Mouse (Mus musculus) hindbrain, embryonic 12.5 days (tissue): Measurements from ENCODE around the gene Wnt1. TPM values are rescaled to one million over a fixed set of nuclear protein-coding genes. Genes with fewer than 3 reads are reported as not detected.

Experiments used
- ATAC-seq: fragments of 200-750 bp; cut with Nextera tagmentation; 2 replicates; pipeline ENCODE4 v1.8.0; 2017; ENCODE audit warnings: moderate TSS enrichment; ENCODE audit not compliant: low FRiP score
- H3K27ac ChIP-seq: fragments of 300-500 bp; sonication (generic); 2 replicates; pipeline ENCODE4 v1.5.1; 2016; ENCODE audit warnings: mild to moderate bottlenecking
- H3K27me3 ChIP-seq: fragments of 300-500 bp; sonication (generic); 2 replicates; pipeline ENCODE4 v1.6.1; 2016; ENCODE audit warnings: mild to moderate bottlenecking
- H3K36me3 ChIP-seq: fragments of 300-500 bp; sonication (generic); 2 replicates; pipeline ENCODE4 v1.6.1; 2016; ENCODE audit warnings: mild to moderate bottlenecking
- H3K4me1 ChIP-seq: fragments of 300-500 bp; sonication (generic); 2 replicates; pipeline ENCODE4 v1.6.1; 2016
- H3K4me2 ChIP-seq: fragments of 300-500 bp; sonication (generic); replicated peaks from 2 replicates; pipeline ENCODE4 v1.6.1; 2016; ENCODE audit warnings: mild to moderate bottlenecking
- H3K4me3 ChIP-seq: fragments of 300-500 bp; sonication (generic); 2 replicates; pipeline ENCODE4 v1.5.1; 2016; ENCODE audit warnings: mild to moderate bottlenecking
- H3K9ac ChIP-seq: fragments of 300-500 bp; sonication (generic); 2 replicates; pipeline ENCODE4 v1.6.1; 2016; ENCODE audit warnings: mild to moderate bottlenecking, moderate library complexity
- H3K9me3 ChIP-seq: fragments of 300-500 bp; sonication (generic); replicated peaks from 2 replicates; pipeline ENCODE4 v1.6.1; 2016; ENCODE audit warnings: mild to moderate bottlenecking
- WGBS: fragments of 180-500 bp; shearing (Covaris S2); methylation state at CpG from one replicate; pipeline ENCODE4 v1.1.7; 2016; 5-methylcytosine and 5-hydroxymethylcytosine counted together
- polyA plus RNA-seq: library from polyadenylated mRNA; unstranded; fragments of >200 nt; fragmentation: Nextera tagmentation; extraction: Ambion mirVana; gene quantifications from 2 replicates; pipeline ENCODE4 v1.2.1, GENCODE M21; 2016

Wnt1 gene
- polyA plus RNA-seq, 1 experiment from 2014 or later: 8.6 TPM

GRCm38 (mm10) chr15:98765929-98766328, 23.7 kb upstream of the Wnt1 start:
- no peak overlapping the region for H3K27ac ChIP-seq
- no peak overlapping the region for H3K4me2 ChIP-seq
- no peaks in the 10 kb centered on the region for H3K9me3 ChIP-seq
- H3K9ac ChIP-seq: no peak overlapping the region
- peaks cover 16% of the 10 kb centered on the region for H3K4me1 ChIP-seq
- H3K36me3 ChIP-seq: no peaks in the 10 kb centered on the region
- no peak for ATAC-seq
- H3K4me3 ChIP-seq: no peak overlapping the region
- H3K27me3 ChIP-seq: peaks cover 59% of the 10 kb centered on the region
- 69% methylated on average over 4 of the region's 4 CpGs for WGBS

- Histone ChIP-seq H3K36me3 (no peaks in the 10 kb centered on the region), H3K4me1 (peaks cover 14% of the 10 kb centered on the region), H3K9ac (no peak overlapping the region), H3K27ac (no peak overlapping the region), H3K9me3 (no peaks in the 10 kb centered on the region), H3K4me2 (no peak overlapping the region), H3K4me3 (no peak overlapping the region), H3K27me3 (peaks cover 82% of the 10 kb centered on the region)
- 17% methylated on average over 5 of the region's 5 CpGs for WGBS
- ATAC-seq: no peak
Measured at GRCm38 (mm10) chr15:98768259-98768658, 21.4 kb upstream of the Wnt1 start.

GRCm38 (mm10) chr15:98771813-98772425, 17.7 kb upstream of the Wnt1 start:
- Histone ChIP-seq H3K4me3 (peak overlapping the region; percentile 17; the same call in 1 of the 2 replicates), H3K4me1 (peaks cover 24% of the 10 kb centered on the region), H3K9me3 (no peaks in the 10 kb centered on the region), H3K9ac (no peak overlapping the region), H3K27ac (no peak overlapping the region), H3K4me2 (peak overlapping the region; percentile 42), H3K36me3 (no peaks in the 10 kb centered on the region), H3K27me3 (peaks cover 91% of the 10 kb centered on the region)
- ATAC-seq: no peak
- 7% methylated on average over 12 of the region's 12 CpGs for WGBS

- H3K36me3 ChIP-seq: no peaks in the 10 kb centered on the region
- H3K9ac ChIP-seq: no peak overlapping the region; the same call in 1 of the 2 replicates
- peak overlapping the region; percentile 17 for H3K4me3 ChIP-seq
- H3K27ac ChIP-seq: no peak overlapping the region
- WGBS: 2% methylated on average over 36 of the region's 36 CpGs
- no peak for ATAC-seq
- H3K4me2 ChIP-seq: peak overlapping the region; percentile 42
- H3K4me1 ChIP-seq: peaks cover 32% of the 10 kb centered on the region
- H3K27me3 ChIP-seq: peaks cover 97% of the 10 kb centered on the region
- no peaks in the 10 kb centered on the region for H3K9me3 ChIP-seq
Measured at GRCm38 (mm10) chr15:98772511-98773211, 17.0 kb upstream of the Wnt1 start.

- Histone ChIP-seq H3K4me1 (peaks cover 41% of the 10 kb centered on the region), H3K9me3 (no peaks in the 10 kb centered on the region), H3K27me3 (peaks cover 97% of the 10 kb centered on the region), H3K4me2 (no peak overlapping the region), H3K27ac (no peak overlapping the region), H3K9ac (no peak overlapping the region), H3K4me3 (no peak overlapping the region), H3K36me3 (no peaks in the 10 kb centered on the region)
- ATAC-seq: no peak
- 6% methylated on average over 15 of the region's 15 CpGs for WGBS
Measured at GRCm38 (mm10) chr15:98774096-98774495, 15.6 kb upstream of the Wnt1 start.

GRCm38 (mm10) chr15:98775533-98775932, 14.1 kb upstream of the Wnt1 start:
- peaks cover 100% of the 10 kb centered on the region for H3K27me3 ChIP-seq
- H3K4me2 ChIP-seq: no peak overlapping the region
- no peak overlapping the region for H3K9ac ChIP-seq
- no peaks in the 10 kb centered on the region for H3K9me3 ChIP-seq
- peaks cover 45% of the 10 kb centered on the region for H3K4me1 ChIP-seq
- H3K36me3 ChIP-seq: no peaks in the 10 kb centered on the region
- ATAC-seq: no peak
- no peak overlapping the region for H3K4me3 ChIP-seq
- WGBS: 3% methylated on average over 5 of the region's 5 CpGs
- no peak overlapping the region for H3K27ac ChIP-seq

GRCm38 (mm10) chr15:98776280-98777004, 13.2 kb upstream of the Wnt1 start:
- peak; percentile 56 for ATAC-seq
- H3K9me3 ChIP-seq: no peaks in the 10 kb centered on the region
- peaks cover 100% of the 10 kb centered on the region for H3K27me3 ChIP-seq
- no peaks in the 10 kb centered on the region for H3K36me3 ChIP-seq
- H3K27ac ChIP-seq: no peak overlapping the region
- H3K9ac ChIP-seq: 0 out of 2 replicates have a peak overlapping the region, but pooled peaks have one; percentile 10
- H3K4me3 ChIP-seq: peak overlapping the region; percentile 19
- WGBS: 1% methylated on average over 62 of the region's 62 CpGs
- H3K4me2 ChIP-seq: peak overlapping the region; percentile 46
- peaks cover 46% of the 10 kb centered on the region for H3K4me1 ChIP-seq

- Histone ChIP-seq H3K9me3 (no peaks in the 10 kb centered on the region), H3K4me3 (peak overlapping the region; percentile 19), H3K27me3 (peaks cover 100% of the 10 kb centered on the region), H3K36me3 (no peaks in the 10 kb centered on the region), H3K9ac (0 out of 2 replicates have a peak overlapping the region, but pooled peaks have one; percentile 10), H3K4me1 (peaks cover 46% of the 10 kb centered on the region), H3K27ac (no peak overlapping the region), H3K4me2 (0 out of 2 replicates have a peak overlapping the region, but pooled peaks have one; percentile 46)
- WGBS: under 1% methylated on average over 19 of the region's 19 CpGs
- 0 out of 2 replicates have a peak, but pooled peaks have one; percentile 17 for ATAC-seq
Measured at GRCm38 (mm10) chr15:98777005-98777616, 12.5 kb upstream of the Wnt1 start.

GRCm38 (mm10) chr15:98777762-98778161, 11.9 kb upstream of the Wnt1 start, which contains the start of gene Wnt10b:
TSS of gene Wnt10b (minus strand) at chr15:98778150.
- peaks cover 100% of the 10 kb centered on the region for H3K27me3 ChIP-seq
- no peaks in the 10 kb centered on the region for H3K9me3 ChIP-seq
- peak within 1 kb of the TSS; percentile 37 for H3K4me2 ChIP-seq
- no peaks in the 10 kb centered on the region for H3K36me3 ChIP-seq
- WGBS: under 1% methylated on average over 33 of the region's 33 CpGs
- peak within 1 kb of the TSS; percentile 22 for H3K4me3 ChIP-seq
- no peak within 1 kb of the TSS for H3K9ac ChIP-seq
- no peak for ATAC-seq
- H3K4me1 ChIP-seq: peaks cover 40% of the 10 kb centered on the region
- H3K27ac ChIP-seq: no peak within 1 kb of the TSS

- Histone ChIP-seq H3K9ac (no peak overlapping the region), H3K9me3 (no peaks in the 10 kb centered on the region), H3K4me2 (peak overlapping the region; percentile 37), H3K4me1 (peaks cover 38% of the 10 kb centered on the region), H3K36me3 (no peaks in the 10 kb centered on the region), H3K27me3 (peaks cover 100% of the 10 kb centered on the region), H3K4me3 (peak overlapping the region; percentile 22), H3K27ac (no peak overlapping the region)
- under 1% methylated on average over 24 of the region's 25 CpGs for WGBS
- ATAC-seq: no peak
Measured at GRCm38 (mm10) chr15:98778191-98778770, 11.4 kb upstream of the Wnt1 start.

GRCm38 (mm10) chr15:98778806-98779205, 10.9 kb upstream of the Wnt1 start:
- Histone ChIP-seq H3K9ac (no peak overlapping the region), H3K4me3 (no peak overlapping the region), H3K4me2 (no peak overlapping the region), H3K27ac (no peak overlapping the region), H3K27me3 (peaks cover 95% of the 10 kb centered on the region), H3K4me1 (peaks cover 38% of the 10 kb centered on the region), H3K9me3 (no peaks in the 10 kb centered on the region), H3K36me3 (no peaks in the 10 kb centered on the region)
- WGBS: 0% methylated on average over 9 of the region's 11 CpGs
- ATAC-seq: no peak
